Mouse (Mus musculus): ENCODE results near the gene Ift57.

DNA sequence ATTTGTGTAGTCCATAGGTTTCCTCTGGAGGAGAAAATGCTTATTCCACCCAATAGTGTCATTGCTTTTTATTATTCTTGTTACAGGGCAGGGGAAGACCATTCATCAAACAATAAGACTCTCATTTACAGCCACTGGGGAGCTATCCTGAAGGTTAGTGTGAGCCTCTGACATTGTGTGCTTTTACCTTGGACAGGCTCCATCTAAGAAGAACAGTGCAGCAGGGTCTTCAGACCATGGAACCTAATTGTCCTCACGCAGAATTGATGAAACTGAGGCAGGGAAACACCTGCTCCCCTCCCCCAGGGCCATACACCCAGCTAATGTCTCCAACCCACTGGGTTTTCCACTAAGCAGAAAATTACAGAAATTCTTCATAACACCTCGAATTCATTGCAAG is 104.0 kb downstream of the Ift57 start:
- no peak for TF ChIP-seq CTCF (IDR thresholded peaks at IDR 0.05)
- TF ChIP-seq EP300 (IDR thresholded peaks at IDR 0.05), result no peak

All from lung, postnatal 0 days (tissue).